Mouse (Mus musculus) E14TG2a.4 (cell line): ENCODE data around the gene Dph5.
"Not testable (repeated sequence)": the region's sequence is repeated elsewhere in the genome, so short reads cannot be mapped to it uniquely, and the experiment has no call there.

ENCODE experiments used
- CTCF ChIP-seq: conservative IDR thresholded peaks from 2 replicates; pipeline ENCODE4 v1.5.1; 2014; ENCODE audit warnings: low read length
- NANOG ChIP-seq: IDR thresholded peaks from 2 replicates; pipeline ENCODE4 v1.6.1; 2014; ENCODE audit warnings: borderline replicate concordance, low read length, mixed read lengths

DNA sequence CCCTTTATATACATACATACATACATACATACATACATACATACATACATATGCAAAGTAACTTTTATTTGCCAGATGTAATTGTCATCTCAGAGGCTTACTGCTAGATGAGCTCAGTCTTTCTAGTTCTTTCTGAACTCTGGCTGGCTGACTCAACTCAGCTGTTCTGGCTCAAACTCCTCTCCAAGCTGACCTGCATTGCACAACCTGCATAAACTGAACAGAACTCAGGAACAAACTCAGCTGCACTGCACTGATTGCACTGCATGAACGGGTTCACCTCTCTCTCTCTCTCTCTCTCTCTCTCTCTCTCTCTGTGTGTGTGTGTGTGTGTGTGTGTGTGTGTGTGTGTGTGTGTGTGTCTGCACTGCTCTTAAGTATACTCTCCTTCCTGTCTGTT is 26.9 kb upstream of the Dph5 start:
- TF ChIP-seq CTCF, NANOG: not testable (repeated sequence)
